Mouse (Mus musculus) ES-E14 (cell line): ENCODE measurements around the gene Zpr1. TPM values are rescaled to one million over a fixed set of nuclear protein-coding genes. Genes with fewer than 3 reads are reported as not detected.

Experiments
- DNase-seq: peaks from one replicate; pipeline ENCODE4 v3.0.0-alpha.2; 2013; ENCODE audit warnings: low read depth, low spot score
- H3K27ac ChIP-seq: 2 replicates; pipeline ENCODE4 v1.5.1; 2012; ENCODE audit warnings: low read depth, mild to moderate bottlenecking, low read length, moderate library complexity, mixed read lengths; ENCODE audit not compliant: poor library complexity, insufficient read depth, severe bottlenecking
- H3K36me3 ChIP-seq: 2 replicates; pipeline ENCODE4 v1.6.1; 2012; ENCODE audit warnings: mild to moderate bottlenecking, low read length, moderate library complexity, mixed read lengths; ENCODE audit not compliant: control insufficient read depth, poor library complexity, insufficient read depth, severe bottlenecking
- H3K4me1 ChIP-seq, 2 experiments: fragments of 150-350 bp in 1 of 2; sonication (generic) in 1 of 2; 2 replicates each; pipeline ENCODE4 v1.6.1; 2012; ENCODE audit warnings: low read length in 2 of 2, mild to moderate bottlenecking in 1 of 2, mixed read lengths in 1 of 2; ENCODE audit not compliant: control insufficient read depth in 2 of 2, insufficient read depth in 2 of 2, poor library complexity in 1 of 2
- H3K4me3 ChIP-seq, 2 experiments: fragments of 150-350 bp in 1 of 2; sonication (generic) in 1 of 2; 2 replicates each; pipeline ENCODE4 v1.5.1; 2012; ENCODE audit warnings: low read length in 2 of 2, low read depth in 1 of 2, mild to moderate bottlenecking in 1 of 2, mixed read lengths in 1 of 2; ENCODE audit not compliant: insufficient read depth in 1 of 2, poor library complexity in 1 of 2, severe bottlenecking in 1 of 2
- H3K9ac ChIP-seq: 2 replicates; pipeline ENCODE4 v1.6.1; 2012; ENCODE audit warnings: low read depth, mild to moderate bottlenecking, low read length, mixed read lengths; ENCODE audit not compliant: poor library complexity, insufficient read depth, severe bottlenecking
- H3K9me3 ChIP-seq: fragments of 150-350 bp; sonication (generic); 2 replicates; pipeline ENCODE4 v1.6.1; 2012; ENCODE audit warnings: low read depth, mild to moderate bottlenecking, low read length; ENCODE audit not compliant: control insufficient read depth, insufficient read depth
- CHD2 ChIP-seq: IDR thresholded peaks from 2 replicates; pipeline ENCODE4 v1.6.1; 2014; ENCODE audit warnings: mild to moderate bottlenecking, low read depth, low read length, inconsistent platforms
- HCFC1 ChIP-seq: IDR thresholded peaks from 2 replicates; pipeline ENCODE4 v1.6.1; 2012; ENCODE audit warnings: low read length, inconsistent platforms, borderline replicate concordance; ENCODE audit not compliant: insufficient read depth
- MAFK ChIP-seq: IDR thresholded peaks from 2 replicates; pipeline ENCODE4 v1.6.1; 2014; ENCODE audit warnings: mild to moderate bottlenecking, low read depth, low read length, inconsistent platforms; ENCODE audit not compliant: insufficient read depth
- ZC3H11A ChIP-seq: IDR thresholded peaks from 2 replicates; pipeline ENCODE4 v1.6.1; 2012; ENCODE audit warnings: low read depth, mild to moderate bottlenecking, inconsistent platforms, low read length, borderline replicate concordance
- ZNF384 ChIP-seq: IDR thresholded peaks from 2 replicates; pipeline ENCODE4 v1.6.1; 2012; ENCODE audit warnings: low read depth, low read length, inconsistent platforms
- in situ Hi-C, 2 experiments: fragments of 600-800 bp; cut with MboI; formaldehyde crosslinking; loops; one replicate each; pipeline ENCODE4 v1.15.1; 2025; ENCODE audit warnings: low sequenced_read_pairs in 2 of 2, inconsistent platforms in 1 of 2; ENCODE audit not compliant: unreplicated experiment in 2 of 2
- total RNA-seq: library from RNA; depleted of rRNA; stranded (reverse); fragments of 300-350 nt; gene quantifications from 2 replicates; pipeline ENCODE4 v1.2.3, GENCODE M21; 2012; rRNA removed

The Zpr1 gene
- total RNA-seq = 56.0 and 58.9 TPM in 2 replicates

- DNase-seq = peak; percentile 90
- peaks cover 30% of the 10 kb centered on the region for H3K36me3 ChIP-seq
- H3K9me3 ChIP-seq = no peaks in the 10 kb centered on the region
- peak within 1 kb of the TSS; percentile 81 for H3K9ac ChIP-seq
- no peak within 1 kb of the TSS; the same call in 1 of the 2 replicates for H3K27ac ChIP-seq
- in situ Hi-C loops = no loop called here
- no peak for TF ChIP-seq ZNF384
- TF ChIP-seq ZC3H11A = no peak
- TF ChIP-seq HCFC1 = no peak; the same call in 1 of the 2 replicates
- no peak for TF ChIP-seq CHD2
- no peak for TF ChIP-seq MAFK
- H3K4me3 ChIP-seq = peak within 1 kb of the TSS; percentile 75 to 97
- H3K4me1 ChIP-seq = peaks cover 0 to 5% of the 10 kb centered on the region in 2 experiments; a peak in 1 of 4 replicates
Observed at GRCm38 (mm10) chr9:46272677-46273454, at the start of gene Zpr1. Gene Zpr1 (plus strand): TSS chr9:46273064.

DNA sequence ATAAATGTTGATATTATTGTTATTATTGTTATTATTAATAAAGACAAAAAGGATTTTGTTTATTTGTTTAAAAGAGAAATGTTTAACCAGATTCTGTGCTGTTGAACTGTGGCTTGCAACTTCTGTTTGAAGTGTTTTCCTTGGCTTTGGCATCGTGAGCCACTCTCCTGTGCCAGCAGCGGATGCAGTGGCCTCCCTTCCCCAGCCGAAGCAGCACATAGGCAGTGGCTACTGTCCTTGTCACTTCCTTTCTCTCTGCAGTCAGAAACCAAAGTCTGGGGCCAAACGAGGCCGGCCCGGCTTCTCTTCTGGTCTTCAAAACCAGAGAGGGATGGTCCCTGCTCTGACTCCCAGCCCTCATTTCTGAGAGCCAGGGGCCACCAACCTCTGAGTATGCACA is 49.8 kb upstream of the Zpr1 start:
- H3K4me3 ChIP-seq = no peak overlapping the region
- in situ Hi-C loops = no loop called here
- H3K9ac ChIP-seq = no peak overlapping the region
- H3K27ac ChIP-seq = no peak overlapping the region
- no peaks in the 10 kb centered on the region for H3K9me3 ChIP-seq
- TF ChIP-seq ZC3H11A (no peak), HCFC1 (no peak), CHD2 (no peak), MAFK (no peak), ZNF384 (no peak)
- no peak for DNase-seq
- H3K4me1 ChIP-seq = no peaks in the 10 kb centered on the region
- peaks cover 13% of the 10 kb centered on the region for H3K36me3 ChIP-seq

GRCm38 (mm10) chr9:46224101-46224500 is 48.8 kb upstream of the Zpr1 start:
- H3K4me1 ChIP-seq = peaks cover 0 to 2% of the 10 kb centered on the region in 2 experiments; a peak in 1 of 4 replicates
- no peak overlapping the region for H3K4me3 ChIP-seq
- in situ Hi-C loops = no loop called here
- H3K27ac ChIP-seq = no peak overlapping the region
- no peak for DNase-seq
- no peaks in the 10 kb centered on the region for H3K9me3 ChIP-seq
- no peak for TF ChIP-seq MAFK
- TF ChIP-seq CHD2 = no peak
- no peak for TF ChIP-seq HCFC1
- TF ChIP-seq ZNF384 = no peak
- no peak overlapping the region for H3K9ac ChIP-seq
- peaks cover 13% of the 10 kb centered on the region for H3K36me3 ChIP-seq

DNA sequence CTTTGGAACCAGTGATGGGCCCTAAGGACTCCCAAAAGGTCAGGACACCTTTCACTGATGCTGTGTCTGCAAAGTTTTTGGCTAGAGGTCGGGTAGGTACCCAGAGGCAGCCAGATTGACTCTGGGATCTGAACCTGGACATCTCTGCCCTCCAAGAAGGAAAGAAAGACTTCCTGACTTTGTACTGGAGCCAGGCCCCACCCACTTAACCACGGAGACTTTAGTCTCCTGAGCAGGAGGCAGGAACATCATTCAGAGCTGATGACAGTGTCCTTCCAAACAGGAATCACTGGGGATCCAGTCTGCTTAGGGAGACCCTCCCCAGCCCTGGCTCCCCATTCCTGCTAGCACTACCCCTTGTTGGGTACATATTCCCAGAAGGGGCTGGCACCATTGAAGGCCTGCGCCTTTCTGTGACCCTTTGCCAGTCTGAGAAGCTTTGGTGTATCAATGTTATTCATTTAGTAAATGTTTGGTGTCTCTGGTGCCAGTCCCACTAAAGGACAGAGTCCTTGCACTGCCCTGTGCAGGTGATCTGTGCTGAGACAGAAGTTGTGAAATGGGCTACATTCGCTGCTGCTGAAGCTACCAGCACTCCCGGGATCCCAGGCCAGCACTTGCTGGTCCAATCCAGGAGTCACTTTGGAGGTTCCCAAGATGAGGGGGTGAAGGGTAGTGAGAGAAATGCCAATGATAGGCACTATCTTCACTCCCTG is 47.8 kb upstream of the Zpr1 start:
- in situ Hi-C loops = no loop called here
- DNase-seq = no peak
- H3K9me3 ChIP-seq = no peaks in the 10 kb centered on the region
- H3K27ac ChIP-seq = no peak overlapping the region
- TF ChIP-seq CHD2 (no peak), HCFC1 (no peak), MAFK (no peak), ZC3H11A (no peak), ZNF384 (no peak)
- H3K36me3 ChIP-seq = peaks cover 11% of the 10 kb centered on the region
- H3K9ac ChIP-seq = no peak overlapping the region
- H3K4me1 ChIP-seq = peaks cover 0 to 2% of the 10 kb centered on the region in 2 experiments; a peak in 1 of 4 replicates
- no peak overlapping the region for H3K4me3 ChIP-seq
